Mouse (Mus musculus): ENCODE data around the gene Shc1. TPM values are rescaled to one million over a fixed set of nuclear protein-coding genes. Genes with fewer than 3 reads are reported as not detected.

Gene Shc1
- polyA plus RNA-seq, 1 experiment from 2014 or later: 20.0 TPM

DNA sequence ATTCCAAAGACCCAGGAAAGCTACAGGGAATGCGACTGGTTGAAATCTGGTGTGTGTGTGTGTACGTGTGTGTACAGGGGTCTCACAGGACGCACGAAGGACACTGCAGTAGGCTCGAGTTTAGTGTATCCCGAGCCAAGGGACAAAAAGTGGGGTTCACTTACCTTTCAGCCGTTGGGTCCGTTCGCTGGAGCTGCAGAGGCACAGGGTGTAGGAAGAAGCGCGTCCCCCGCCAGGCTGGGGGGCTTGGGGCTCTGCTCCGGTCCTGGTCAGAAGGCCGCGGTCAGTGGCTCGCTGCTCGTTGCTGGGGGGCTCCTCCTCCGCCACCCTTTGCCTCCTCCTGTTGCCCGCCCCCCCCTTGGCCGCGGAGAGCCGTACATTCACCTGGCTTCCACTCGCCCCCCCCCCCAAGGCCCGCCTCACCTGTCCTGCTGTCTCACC, 25.4 kb upstream of the Shc1 start:
- H3K27me3 ChIP-seq: peaks cover 33% of the 10 kb centered on the region
- peaks cover 64% of the 10 kb centered on the region for H3K4me1 ChIP-seq (replicated peaks)
- H3K9ac ChIP-seq: peak overlapping the region; percentile 56; the same call in 1 of the 2 replicates
- no peaks in the 10 kb centered on the region for H3K9me3 ChIP-seq
- 2% methylated on average over 18 of the region's 24 CpGs for WGBS
- ATAC-seq (ENCODE audit: low FRiP score, low read depth): no peak
- H3K36me3 ChIP-seq: no peaks in the 10 kb centered on the region
- peak overlapping the region; percentile 99 for H3K4me2 ChIP-seq
- H3K27ac ChIP-seq (replicated peaks): no peak overlapping the region
- peak overlapping the region; percentile 51 for H3K4me3 ChIP-seq

GRCm38 (mm10) chr3:89393605-89394004, 24.6 kb upstream of the Shc1 start:
- no peaks in the 10 kb centered on the region for H3K36me3 ChIP-seq
- no peaks in the 10 kb centered on the region for H3K9me3 ChIP-seq
- H3K4me1 ChIP-seq (replicated peaks): peaks cover 62% of the 10 kb centered on the region
- WGBS: 0% methylated on average over 15 of the region's 15 CpGs
- peak overlapping the region; percentile 51 for H3K4me3 ChIP-seq
- H3K27ac ChIP-seq (replicated peaks): peak overlapping the region; percentile 73
- peak overlapping the region; percentile 44 for H3K9ac ChIP-seq
- peak; percentile 91 for ATAC-seq (ENCODE audit: low FRiP score, low read depth)
- H3K4me2 ChIP-seq: peak overlapping the region; percentile 99
- peaks cover 33% of the 10 kb centered on the region for H3K27me3 ChIP-seq

DNA sequence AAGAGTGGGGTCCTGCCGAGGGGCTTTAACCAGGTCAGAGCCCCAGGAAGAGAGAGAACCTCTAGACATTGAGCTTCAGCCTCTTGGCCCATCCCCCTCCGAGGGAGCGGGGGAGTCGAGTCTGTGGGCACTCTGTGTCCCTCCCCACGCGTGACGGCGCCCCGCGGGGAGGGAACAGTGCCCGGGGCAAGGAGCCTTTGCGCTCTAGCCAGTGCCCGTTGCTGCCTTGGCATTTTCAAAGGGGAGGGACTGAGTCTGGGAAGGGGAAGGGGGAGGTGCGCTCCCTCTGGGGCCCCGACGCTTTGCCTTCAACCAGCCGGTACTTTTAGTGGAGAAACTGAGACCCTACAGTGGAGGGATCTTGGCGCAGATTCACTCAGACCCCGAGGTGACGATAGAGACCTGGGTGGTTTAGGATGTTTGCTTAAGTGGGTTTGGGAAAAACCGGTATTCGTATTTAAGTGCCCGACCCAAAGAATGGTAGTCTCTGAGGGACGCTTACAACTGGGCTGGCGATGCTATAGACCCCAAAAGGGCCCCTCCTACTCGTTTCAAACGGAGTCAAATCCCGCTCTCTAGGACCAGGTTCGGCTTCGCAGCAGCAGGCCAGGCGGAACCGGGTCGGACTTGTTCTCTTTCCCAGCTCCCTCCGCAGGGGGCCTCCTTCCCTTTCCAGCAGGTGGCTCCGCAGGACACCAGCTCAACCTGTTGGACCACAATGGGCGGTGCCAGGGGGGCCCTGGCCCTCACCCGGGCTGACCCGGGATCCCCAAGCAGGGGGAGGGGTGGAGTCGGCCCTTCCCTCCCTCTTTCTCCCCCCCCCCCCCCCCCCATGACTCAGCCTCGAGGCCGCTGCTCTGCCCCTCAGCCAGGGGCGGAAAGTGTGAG, 24.0 kb upstream of the Shc1 start, which contains the start of gene Zbtb7b:
Zbtb7b (minus strand) TSS at position 771 of the 888 bp plus-strand sequence.
- Histone ChIP-seq H3K27ac (replicated peaks) (peak within 1 kb of the TSS; percentile 73), H3K36me3 (no peaks in the 10 kb centered on the region), H3K9me3 (no peaks in the 10 kb centered on the region), H3K4me2 (peak within 1 kb of the TSS; percentile 99), H3K27me3 (peaks cover 33% of the 10 kb centered on the region), H3K9ac (peak within 1 kb of the TSS; percentile 44), H3K4me3 (peak within 1 kb of the TSS; percentile 51), H3K4me1 (replicated peaks) (peaks cover 62% of the 10 kb centered on the region)
- WGBS: 0% methylated on average over 41 of the region's 42 CpGs
- ATAC-seq (ENCODE audit: low FRiP score, low read depth): peak; percentile 49

GRCm38 (mm10) chr3:89394894-89395256, 23.4 kb upstream of the Shc1 start:
- no peaks in the 10 kb centered on the region for H3K9me3 ChIP-seq
- no peak overlapping the region for H3K27ac ChIP-seq (replicated peaks)
- H3K36me3 ChIP-seq: no peaks in the 10 kb centered on the region
- no peak overlapping the region; the same call in 1 of the 2 replicates for H3K9ac ChIP-seq
- H3K4me3 ChIP-seq: peak overlapping the region; percentile 51
- no peak for ATAC-seq (ENCODE audit: low FRiP score, low read depth)
- WGBS: 0% methylated on average over 12 of the region's 12 CpGs
- peaks cover 33% of the 10 kb centered on the region for H3K27me3 ChIP-seq
- H3K4me1 ChIP-seq (replicated peaks): peaks cover 62% of the 10 kb centered on the region
- H3K4me2 ChIP-seq: peak overlapping the region; percentile 99

- Histone ChIP-seq H3K27me3 (peaks cover 33% of the 10 kb centered on the region), H3K36me3 (no peaks in the 10 kb centered on the region), H3K27ac (replicated peaks) (no peak overlapping the region), H3K9me3 (no peaks in the 10 kb centered on the region), H3K4me1 (replicated peaks) (peaks cover 62% of the 10 kb centered on the region), H3K4me2 (peak overlapping the region; percentile 99), H3K4me3 (peak overlapping the region; percentile 51), H3K9ac (no peak overlapping the region)
- WGBS: 2% methylated on average over 10 of the region's 10 CpGs
- no peak for ATAC-seq (ENCODE audit: low FRiP score, low read depth)
These were observed 22.8 kb upstream of the Shc1 start for GRCm38 (mm10) chr3:89395419-89395805.

DNA sequence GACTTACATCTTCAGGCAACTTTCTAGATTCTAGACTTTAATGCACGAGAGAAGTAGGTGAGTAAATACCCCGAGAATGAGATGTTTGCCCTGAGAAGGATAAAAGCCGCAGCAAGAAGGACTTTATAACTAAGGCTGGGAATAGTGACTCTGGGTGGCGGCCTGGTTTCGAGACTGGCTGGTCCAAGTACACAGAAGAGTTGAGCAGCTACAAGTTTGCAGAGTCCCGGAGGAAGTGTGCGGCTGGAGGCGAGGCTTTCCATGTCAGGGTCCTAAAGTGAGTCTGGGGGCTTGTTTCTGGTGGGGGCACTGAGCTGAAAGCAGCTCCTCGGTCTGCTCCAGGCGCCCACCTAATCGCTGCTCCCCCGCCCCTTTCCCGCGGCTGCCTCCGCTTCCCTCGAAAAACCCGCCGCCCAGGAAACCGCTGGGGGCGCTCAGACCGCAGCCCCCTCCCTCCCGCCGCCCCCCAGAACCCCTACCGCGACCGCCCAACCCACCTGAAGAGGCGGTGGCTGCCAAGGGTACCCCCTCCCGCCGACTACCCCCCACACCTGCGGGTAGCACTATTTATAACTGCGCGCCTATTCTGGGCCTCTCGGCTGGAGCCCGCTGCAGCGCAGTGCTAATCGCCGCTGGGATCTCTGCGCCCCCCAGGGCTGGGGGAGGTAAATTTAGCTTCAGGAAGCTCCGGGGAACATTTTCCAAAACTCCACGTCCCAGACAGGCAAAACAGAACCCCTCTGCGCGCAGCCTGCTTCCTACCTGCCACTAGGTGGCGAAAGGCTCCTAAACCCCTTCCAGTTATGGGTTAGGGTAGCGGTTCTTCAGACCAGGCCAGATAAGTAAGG, 22.2 kb upstream of the Shc1 start:
- peaks cover 56% of the 10 kb centered on the region for H3K4me1 ChIP-seq (replicated peaks)
- H3K9ac ChIP-seq: peak overlapping the region; percentile 22
- peak overlapping the region; percentile 99 for H3K4me2 ChIP-seq
- H3K4me3 ChIP-seq: peak overlapping the region; percentile 51
- ATAC-seq (ENCODE audit: low FRiP score, low read depth): no peak
- no peaks in the 10 kb centered on the region for H3K36me3 ChIP-seq
- WGBS: under 1% methylated on average over 43 of the region's 44 CpGs
- H3K9me3 ChIP-seq: no peaks in the 10 kb centered on the region
- peaks cover 33% of the 10 kb centered on the region for H3K27me3 ChIP-seq
- H3K27ac ChIP-seq (replicated peaks): no peak overlapping the region

- Histone ChIP-seq H3K9ac (no peak overlapping the region; the same call in 1 of the 2 replicates), H3K36me3 (no peaks in the 10 kb centered on the region), H3K27ac (replicated peaks) (no peak overlapping the region), H3K4me3 (peak overlapping the region; percentile 51), H3K4me2 (peak overlapping the region; percentile 99), H3K4me1 (replicated peaks) (peaks cover 50% of the 10 kb centered on the region), H3K9me3 (no peaks in the 10 kb centered on the region), H3K27me3 (peaks cover 33% of the 10 kb centered on the region)
- no peak for ATAC-seq (ENCODE audit: low FRiP score, low read depth)
- WGBS: under 1% methylated on average over 4 of the region's 4 CpGs
These were observed 21.6 kb upstream of the Shc1 start for GRCm38 (mm10) chr3:89396654-89397005.

- H3K36me3 ChIP-seq: peaks cover 21% of the 10 kb centered on the region
- peaks cover 4% of the 10 kb centered on the region for H3K4me1 ChIP-seq (replicated peaks)
- peaks cover 4% of the 10 kb centered on the region; the same call in 1 of the 2 replicates for H3K27me3 ChIP-seq
- no peak for ATAC-seq (ENCODE audit: low FRiP score, low read depth)
- H3K27ac ChIP-seq (replicated peaks): no peak overlapping the region
- H3K9me3 ChIP-seq: no peaks in the 10 kb centered on the region
- no peak overlapping the region for H3K9ac ChIP-seq
- H3K4me2 ChIP-seq: no peak overlapping the region
- H3K4me3 ChIP-seq: no peak overlapping the region
- 88% methylated on average over 7 of the region's 7 CpGs for WGBS
These were observed 16.9 kb upstream of the Shc1 start for GRCm38 (mm10) chr3:89401329-89401728.

GRCm38 (mm10) chr3:89402693-89403092, 15.6 kb upstream of the Shc1 start, which contains the start of gene Lenep:
TSS of gene Lenep (minus strand) at chr3:89402793.
- 69% methylated on average over 5 of the region's 5 CpGs for WGBS
- Histone ChIP-seq H3K9me3 (no peaks in the 10 kb centered on the region), H3K4me2 (no peak within 1 kb of the TSS), H3K27me3 (no peaks in the 10 kb centered on the region), H3K27ac (replicated peaks) (no peak within 1 kb of the TSS), H3K4me1 (replicated peaks) (no peaks in the 10 kb centered on the region), H3K4me3 (no peak within 1 kb of the TSS), H3K36me3 (peaks cover 21% of the 10 kb centered on the region), H3K9ac (no peak within 1 kb of the TSS)
- ATAC-seq (ENCODE audit: low FRiP score, low read depth): no peak

DNA sequence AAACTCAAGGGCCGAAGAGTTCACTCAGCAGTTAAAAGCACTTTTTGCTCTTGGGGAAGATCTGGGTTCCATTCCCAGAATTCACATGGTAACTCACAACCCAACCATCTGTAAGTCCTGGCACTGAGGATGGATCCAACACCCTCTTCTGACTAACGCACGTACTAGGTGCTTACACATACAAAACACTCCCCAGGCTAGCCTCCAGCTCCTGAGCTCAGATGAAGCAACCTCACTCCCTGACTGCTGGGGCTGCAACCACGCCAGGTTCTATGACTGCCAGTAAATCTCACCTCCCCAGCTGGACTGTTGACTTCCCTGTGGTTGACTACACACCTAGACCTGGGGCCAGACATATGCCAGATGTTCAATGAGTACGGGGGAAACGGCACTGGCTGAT, 11.4 kb upstream of the Shc1 start:
- 92% methylated on average over 6 of the region's 6 CpGs for WGBS
- Histone ChIP-seq H3K27me3 (no peaks in the 10 kb centered on the region), H3K27ac (replicated peaks) (no peak overlapping the region), H3K4me3 (no peak overlapping the region), H3K36me3 (peaks cover 21% of the 10 kb centered on the region), H3K9ac (no peak overlapping the region), H3K9me3 (no peaks in the 10 kb centered on the region), H3K4me2 (no peak overlapping the region), H3K4me1 (replicated peaks) (peaks cover 14% of the 10 kb centered on the region)
- ATAC-seq (ENCODE audit: low FRiP score, low read depth): no peak

- Histone ChIP-seq H3K4me1 (replicated peaks) (peaks cover 21% of the 10 kb centered on the region), H3K27me3 (no peaks in the 10 kb centered on the region), H3K9me3 (no peaks in the 10 kb centered on the region), H3K4me3 (no peak overlapping the region), H3K9ac (no peak overlapping the region), H3K36me3 (peaks cover 9% of the 10 kb centered on the region), H3K27ac (replicated peaks) (no peak overlapping the region), H3K4me2 (no peak overlapping the region)
- WGBS: 69% methylated on average over 16 of the region's 16 CpGs
- no peak for ATAC-seq (ENCODE audit: low FRiP score, low read depth)
These were observed 9.8 kb upstream of the Shc1 start for GRCm38 (mm10) chr3:89408448-89408847.

GRCm38 (mm10) chr3:89409701-89410100, 8.5 kb upstream of the Shc1 start:
- Histone ChIP-seq H3K4me1 (replicated peaks) (peaks cover 21% of the 10 kb centered on the region), H3K4me2 (no peak overlapping the region), H3K27me3 (no peaks in the 10 kb centered on the region), H3K4me3 (no peak overlapping the region), H3K36me3 (peaks cover 5% of the 10 kb centered on the region), H3K9ac (no peak overlapping the region), H3K9me3 (no peaks in the 10 kb centered on the region), H3K27ac (replicated peaks) (no peak overlapping the region)
- no peak for ATAC-seq (ENCODE audit: low FRiP score, low read depth)
- 93% methylated on average over 3 of the region's 3 CpGs for WGBS

Data from hindbrain, embryonic 15.5 days (tissue).